Mouse (Mus musculus) cortical plate, adult 2 months (tissue): ENCODE results near the gene Aloxe3.

ENCODE experiments used
- CTCF ChIP-seq: fragments of 200-500 bp; IDR thresholded peaks from 2 replicates; pipeline ENCODE4 v1.5.1; 2011; ENCODE audit warnings: mild to moderate bottlenecking, control low read depth, low read length; ENCODE audit not compliant: insufficient read depth; ENCODE audit errors: extremely low read depth
- POLR2A ChIP-seq: fragments of 200-500 bp; IDR thresholded peaks from 2 replicates; pipeline ENCODE4 v1.6.1; 2011; ENCODE audit warnings: mild to moderate bottlenecking, low read length, control low read depth; ENCODE audit not compliant: insufficient read depth; ENCODE audit errors: extremely low read depth

- no peak for TF ChIP-seq CTCF
- no peak for TF ChIP-seq POLR2A
Observed at GRCm38 (mm10) chr11:69116843-69117242, 8.9 kb upstream of the Aloxe3 start.
